Mouse (Mus musculus) liver, embryonic 12.5 days (tissue): ENCODE measurements at regions not wholly inside any gene's neighbourhood (a gene's known extent, or its start where the extent isn't known, plus 50 kb on each side); places are given as distances from the start of the nearest gene placed in this dataset.

Experiments used
- ATAC-seq: fragments of 200-750 bp; cut with Nextera tagmentation; 2 replicates; pipeline ENCODE4 v1.8.0; 2017; ENCODE audit warnings: moderate number of reproducible peaks, mild to moderate bottlenecking, moderate library complexity
- H3K27ac ChIP-seq: fragments of 300-500 bp; sonication (generic); 2 replicates; pipeline ENCODE4 v1.5.1; 2016; ENCODE audit warnings: mild to moderate bottlenecking
- H3K27me3 ChIP-seq: fragments of 300-500 bp; sonication (generic); replicated peaks from 2 replicates; pipeline ENCODE4 v1.6.1; 2016; ENCODE audit warnings: mild to moderate bottlenecking, moderate library complexity
- H3K36me3 ChIP-seq: fragments of 300-500 bp; sonication (generic); 2 replicates; pipeline ENCODE4 v1.6.1; 2016; ENCODE audit warnings: mild to moderate bottlenecking, moderate library complexity
- H3K4me1 ChIP-seq: fragments of 300-500 bp; sonication (generic); 2 replicates; pipeline ENCODE4 v1.6.1; 2016
- H3K4me2 ChIP-seq: fragments of 300-500 bp; sonication (generic); 2 replicates; pipeline ENCODE4 v1.6.1; 2016; ENCODE audit warnings: mild to moderate bottlenecking, moderate library complexity
- H3K4me3 ChIP-seq: fragments of 300-500 bp; sonication (generic); 2 replicates; pipeline ENCODE4 v1.5.1; 2016; ENCODE audit warnings: mild to moderate bottlenecking, moderate library complexity
- H3K9ac ChIP-seq: fragments of 300-500 bp; sonication (generic); 2 replicates; pipeline ENCODE4 v1.6.1; 2016; ENCODE audit warnings: mild to moderate bottlenecking, moderate library complexity
- H3K9me3 ChIP-seq: fragments of 300-500 bp; sonication (generic); replicated peaks from 2 replicates; pipeline ENCODE4 v1.6.1; 2016; ENCODE audit warnings: mild to moderate bottlenecking, moderate library complexity
- WGBS: fragments of 180-500 bp; shearing (Covaris S2); methylation state at CpG from one replicate; pipeline ENCODE4 v1.1.7; 2016; ENCODE audit not compliant: insufficient replicate concordance; 5-methylcytosine and 5-hydroxymethylcytosine counted together

- Histone ChIP-seq H3K9ac (no peak overlapping the region), H3K4me1 (no peaks in the 10 kb centered on the region), H3K36me3 (no peaks in the 10 kb centered on the region), H3K27ac (no peak overlapping the region), H3K4me2 (no peak overlapping the region), H3K27me3 (no peaks in the 10 kb centered on the region), H3K9me3 (no peaks in the 10 kb centered on the region), H3K4me3 (no peak overlapping the region)
- ATAC-seq, result no peak
These were observed 57.3 kb upstream of the Pter start for GRCm38 (mm10) chr2:12866543-12866942.

GRCm38 (mm10) chr2:12868772-12869171, 55.1 kb upstream of the Pter start:
- no peak for ATAC-seq
- no peak overlapping the region for H3K4me2 ChIP-seq
- H3K9me3 ChIP-seq, result no peaks in the 10 kb centered on the region
- no peak overlapping the region for H3K4me3 ChIP-seq
- no peaks in the 10 kb centered on the region for H3K4me1 ChIP-seq
- no peaks in the 10 kb centered on the region for H3K27me3 ChIP-seq
- H3K36me3 ChIP-seq, result no peaks in the 10 kb centered on the region
- no peak overlapping the region for H3K27ac ChIP-seq
- WGBS, result 62% methylated on average over 3 of the region's 3 CpGs
- H3K9ac ChIP-seq, result no peak overlapping the region
